Mouse (Mus musculus) c-Kit-positive CD71-positive TER-119-positive erythroid progenitor cells, embryonic 14.5 days (primary cell): Measurements from ENCODE around the gene Trappc3.

ENCODE experiments used
- DNase-seq: peaks from one replicate; pipeline ENCODE4 v3.0.0-alpha.2; 2013; ENCODE audit warnings: low spot score

The Trappc3 gene

GRCm38 (mm10) chr4:126278961-126279360, 16.8 kb downstream of the Trappc3 start:
- no peak for DNase-seq

- DNase-seq: no peak
These were observed 19.6 kb downstream of the Trappc3 start for GRCm38 (mm10) chr4:126281706-126282105.

DNA sequence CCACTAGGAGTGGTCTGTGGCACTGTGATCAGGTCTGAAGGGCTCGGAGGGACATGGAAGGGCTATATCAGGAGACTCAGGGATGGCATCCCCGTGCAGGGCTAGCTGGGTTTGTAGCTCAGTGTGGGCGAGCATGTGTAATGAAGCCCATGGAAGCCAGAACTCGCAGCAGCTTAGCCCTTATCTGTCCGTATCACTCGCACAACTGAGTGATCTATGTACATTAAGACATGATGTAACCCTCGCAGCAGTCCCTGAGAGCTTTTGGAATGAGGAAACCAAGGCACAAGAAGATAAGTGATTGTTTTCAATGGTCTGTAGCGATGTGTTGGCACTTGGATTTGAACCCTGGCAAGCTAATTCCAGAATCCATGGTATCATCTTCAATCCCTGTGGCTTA, 21.5 kb downstream of the Trappc3 start:
- no peak for DNase-seq

DNA sequence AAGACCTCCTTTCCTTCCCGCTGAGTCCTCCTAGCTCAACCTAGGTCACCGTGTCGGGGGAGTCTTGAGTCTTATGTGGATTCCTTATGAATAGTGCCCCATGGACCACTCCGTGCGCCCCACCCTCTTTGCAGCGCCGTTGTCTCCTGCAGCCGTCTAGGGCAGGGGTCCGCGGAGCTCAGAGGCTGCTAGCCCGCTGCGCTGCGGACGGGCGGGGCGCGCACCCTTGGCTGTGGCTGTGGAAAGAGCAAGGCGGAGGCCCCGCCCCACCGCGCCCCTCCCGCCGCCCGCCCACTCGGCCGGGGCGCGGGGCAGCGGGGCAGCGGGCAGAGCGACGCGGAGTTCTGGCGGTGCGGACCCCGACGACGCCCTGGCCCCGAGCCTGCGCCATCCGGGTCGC, 24.4 kb downstream of the Trappc3 start, which contains the start of gene Col8a2:
TSS of gene Col8a2 (plus strand) at position 302 of the 400 bp plus-strand sequence.
- DNase-seq: no peak

GRCm38 (mm10) chr4:126287302-126287995, 25.3 kb downstream of the Trappc3 start:
- no peak for DNase-seq

GRCm38 (mm10) chr4:126288085-126288666, 26.1 kb downstream of the Trappc3 start:
- no peak for DNase-seq

GRCm38 (mm10) chr4:126290314-126290713, 28.2 kb downstream of the Trappc3 start:
- no peak for DNase-seq

- no peak for DNase-seq
These were observed 29.1 kb downstream of the Trappc3 start for GRCm38 (mm10) chr4:126291196-126291595.

GRCm38 (mm10) chr4:126295152-126295551, 33.0 kb downstream of the Trappc3 start:
- DNase-seq: no peak

GRCm38 (mm10) chr4:126295937-126296336, 33.8 kb downstream of the Trappc3 start:
- DNase-seq: no peak

DNA sequence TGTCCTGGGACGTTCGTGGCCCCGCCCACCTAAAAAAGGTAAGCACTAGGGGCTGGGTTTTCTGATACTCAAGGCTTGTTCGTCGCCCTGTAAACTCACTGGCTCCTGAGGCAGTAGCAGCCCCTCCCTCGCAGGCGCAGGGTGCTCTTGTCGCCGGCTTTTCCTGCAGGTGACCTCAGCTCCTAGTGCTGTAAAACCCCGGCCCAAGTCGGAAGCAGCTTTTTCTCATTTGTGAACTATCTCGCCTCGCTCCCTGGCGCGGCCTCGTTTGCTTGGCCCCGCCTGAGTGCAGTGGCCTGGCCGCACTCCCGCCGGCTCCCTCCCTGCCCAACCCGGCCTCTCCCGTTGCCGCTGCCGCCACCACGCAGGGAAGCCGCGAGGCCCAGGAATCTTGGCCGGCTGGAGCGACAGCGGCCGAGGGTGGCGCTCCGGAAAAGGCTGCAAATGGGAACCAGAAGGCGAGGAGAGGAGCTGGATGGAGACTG, 34.5 kb downstream of the Trappc3 start:
- DNase-seq: no peak

GRCm38 (mm10) chr4:126300916-126301583, 38.9 kb downstream of the Trappc3 start:
- DNase-seq: no peak

GRCm38 (mm10) chr4:126301584-126302309, 39.6 kb downstream of the Trappc3 start:
- no peak for DNase-seq

- DNase-seq: no peak
These were observed 41.8 kb downstream of the Trappc3 start for GRCm38 (mm10) chr4:126303877-126304276.

GRCm38 (mm10) chr4:126305428-126305827, 43.3 kb downstream of the Trappc3 start:
- no peak for DNase-seq

DNA sequence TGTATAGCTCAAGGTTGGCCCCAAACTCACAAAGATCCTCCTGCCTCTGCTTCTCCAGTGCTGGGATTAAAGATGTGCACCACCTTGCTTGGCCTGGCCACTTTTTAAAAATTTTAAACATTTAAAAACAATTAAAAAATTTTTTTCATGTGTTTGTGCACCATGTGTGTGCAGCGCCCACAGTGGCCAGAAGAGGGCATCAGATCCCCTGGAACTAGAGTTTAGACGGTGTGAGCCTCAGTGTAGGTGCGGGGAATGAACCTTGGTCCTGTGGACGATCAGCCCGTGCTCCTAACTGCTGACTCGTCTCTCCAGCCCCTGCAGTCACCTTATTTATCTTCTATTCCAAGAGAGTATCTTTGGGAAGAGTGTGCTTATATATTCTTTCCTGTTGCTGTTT, 43.9 kb downstream of the Trappc3 start:
- DNase-seq: no peak

DNA sequence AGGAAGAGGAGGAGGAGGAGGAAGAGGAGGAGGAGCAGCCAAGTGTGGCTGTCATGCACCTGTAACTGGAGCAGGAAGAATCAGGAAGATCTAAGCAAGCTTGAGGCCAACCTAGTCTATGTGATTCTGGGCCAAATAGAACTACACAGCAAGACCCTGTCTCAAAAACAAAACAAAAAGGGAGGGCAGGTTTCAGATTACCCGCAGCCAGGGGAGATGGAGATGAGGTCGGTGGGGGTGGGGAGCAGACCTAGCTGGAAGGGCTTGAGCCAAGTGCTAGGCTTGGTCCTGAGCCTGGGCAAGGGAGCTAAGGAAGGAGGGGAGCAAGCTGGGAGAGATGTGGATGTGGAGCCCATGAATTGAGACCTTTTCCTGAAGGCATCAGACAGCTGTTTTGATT, 44.7 kb downstream of the Trappc3 start:
- no peak for DNase-seq

DNA sequence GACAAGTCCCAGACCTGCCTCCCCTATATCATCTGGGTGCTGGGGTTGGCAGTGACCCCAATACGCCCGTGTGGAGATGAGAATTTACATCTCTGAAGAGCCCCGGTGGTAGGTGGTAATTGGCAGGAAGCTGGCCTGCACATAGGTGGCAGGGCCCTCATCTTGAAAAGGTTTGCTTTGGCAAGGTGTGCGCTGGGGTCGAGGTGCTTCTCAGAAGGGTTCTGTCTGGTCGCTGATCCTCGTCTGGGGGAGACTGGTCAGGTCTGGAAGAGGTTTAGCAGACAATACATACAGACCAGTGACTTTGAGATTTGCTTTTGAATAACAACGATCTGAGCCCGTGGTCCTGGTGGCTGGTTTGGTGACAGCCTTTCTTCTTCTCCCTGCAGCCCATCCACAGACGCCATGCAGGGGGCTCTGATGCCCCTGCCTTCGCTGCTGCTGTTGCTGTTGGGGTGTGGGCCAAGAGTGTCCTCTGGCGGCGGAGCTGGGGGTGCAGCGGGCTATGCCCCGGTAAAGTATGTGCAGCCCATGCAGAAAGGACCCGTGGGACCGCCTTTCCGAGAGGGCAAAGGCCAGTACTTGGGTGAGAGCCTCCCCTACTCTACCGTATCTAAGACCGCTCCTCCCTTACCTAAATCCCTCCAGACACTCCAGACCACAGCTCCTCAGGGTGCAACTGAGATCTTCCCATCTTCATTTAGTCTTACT, 47.2 kb downstream of the Trappc3 start:
- DNase-seq: no peak

DNA sequence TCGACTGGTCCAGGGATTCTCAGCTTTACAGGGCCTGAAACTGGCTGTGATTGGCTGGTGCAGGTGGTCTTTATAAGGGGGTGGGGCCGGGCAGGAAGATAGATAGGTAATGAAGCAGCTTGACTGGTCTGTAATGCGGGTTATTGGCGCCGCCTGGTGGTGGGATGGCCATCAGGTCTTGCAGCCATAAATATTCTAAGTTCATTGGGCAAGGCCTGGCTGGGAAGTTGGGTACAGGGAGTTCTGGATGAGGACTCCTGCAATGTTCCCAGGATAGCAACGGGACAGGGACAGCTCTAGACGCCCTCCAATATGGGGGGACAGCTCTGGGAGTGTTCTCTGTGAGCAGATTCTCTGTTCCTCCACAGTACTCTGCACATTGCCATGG, 47.8 kb downstream of the Trappc3 start:
- DNase-seq: peak; percentile 68

DNA sequence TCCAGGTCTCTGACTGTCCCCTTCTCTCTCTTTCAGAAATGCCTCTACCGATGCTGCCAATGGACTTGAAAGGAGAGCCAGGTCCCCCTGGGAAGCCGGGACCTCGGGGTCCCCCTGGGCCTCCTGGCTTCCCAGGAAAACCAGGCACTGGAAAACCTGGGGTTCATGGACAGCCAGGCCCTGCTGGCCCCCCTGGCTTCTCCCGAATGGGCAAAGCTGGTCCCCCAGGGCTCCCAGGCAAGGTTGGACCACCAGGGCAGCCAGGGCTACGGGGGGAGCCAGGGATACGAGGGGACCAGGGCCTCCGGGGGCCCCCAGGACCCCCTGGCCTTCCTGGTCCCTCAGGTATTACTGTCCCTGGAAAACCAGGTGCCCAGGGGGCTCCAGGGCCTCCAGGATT, 48.2 kb downstream of the Trappc3 start:
- no peak for DNase-seq

DNA sequence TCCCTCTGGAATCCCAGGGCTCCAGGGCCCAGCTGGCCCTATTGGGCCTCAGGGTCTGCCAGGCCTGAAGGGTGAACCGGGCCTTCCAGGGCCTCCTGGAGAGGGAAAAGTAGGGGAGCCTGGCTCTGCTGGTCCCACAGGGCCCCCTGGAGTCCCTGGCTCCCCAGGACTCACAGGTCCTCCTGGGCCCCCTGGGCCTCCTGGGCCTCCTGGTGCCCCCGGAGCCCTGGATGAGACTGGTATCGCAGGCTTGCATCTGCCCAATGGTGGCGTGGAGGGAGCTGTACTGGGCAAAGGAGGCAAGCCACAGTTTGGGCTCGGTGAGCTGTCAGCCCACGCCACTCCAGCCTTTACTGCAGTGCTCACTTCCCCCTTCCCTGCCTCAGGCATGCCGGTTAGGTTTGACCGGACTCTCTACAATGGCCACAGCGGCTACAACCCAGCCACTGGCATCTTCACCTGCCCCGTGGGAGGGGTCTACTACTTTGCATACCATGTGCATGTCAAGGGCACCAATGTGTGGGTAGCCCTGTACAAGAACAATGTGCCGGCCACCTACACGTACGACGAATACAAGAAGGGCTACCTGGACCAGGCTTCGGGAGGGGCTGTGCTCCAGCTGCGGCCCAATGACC, 49.6 kb downstream of the Trappc3 start:
- DNase-seq: no peak
